Mouse (Mus musculus) hindbrain, embryonic 16.5 days (tissue): ENCODE measurements around the gene Rangap1. TPM values are rescaled to one million over a fixed set of nuclear protein-coding genes. Genes with fewer than 3 reads are reported as not detected.

Experiments used
- ATAC-seq: fragments of 200-750 bp; cut with Nextera tagmentation; 2 replicates; pipeline ENCODE4 v1.8.0; 2017; ENCODE audit warnings: moderate TSS enrichment, moderate library complexity
- H3K27ac ChIP-seq: fragments of 300-500 bp; sonication (generic); 2 replicates; pipeline ENCODE4 v1.5.1; 2014; ENCODE audit warnings: low read depth, mild to moderate bottlenecking, control low read depth, low read length, moderate library complexity
- H3K27me3 ChIP-seq: fragments of 300-500 bp; sonication (generic); replicated peaks from 2 replicates; pipeline ENCODE4 v1.6.1; 2014; ENCODE audit warnings: low read length; ENCODE audit not compliant: control insufficient read depth, insufficient read depth
- H3K36me3 ChIP-seq: fragments of 300-500 bp; sonication (generic); 2 replicates; pipeline ENCODE4 v1.6.1; 2014; ENCODE audit warnings: mild to moderate bottlenecking, low read length, moderate library complexity, mixed read lengths; ENCODE audit not compliant: control insufficient read depth, insufficient read depth
- H3K4me1 ChIP-seq: fragments of 300-500 bp; sonication (generic); 2 replicates; pipeline ENCODE4 v1.6.1; 2014; ENCODE audit warnings: low read depth, low read length; ENCODE audit not compliant: control insufficient read depth, insufficient read depth
- H3K4me2 ChIP-seq: fragments of 300-500 bp; sonication (generic); 2 replicates; pipeline ENCODE4 v1.6.1; 2014; ENCODE audit warnings: mild to moderate bottlenecking, low read length, control low read depth, moderate library complexity
- H3K4me3 ChIP-seq: fragments of 300-500 bp; sonication (generic); 2 replicates; pipeline ENCODE4 v1.5.1; 2014; ENCODE audit warnings: mild to moderate bottlenecking, low read length, control low read depth, moderate library complexity
- H3K9ac ChIP-seq: fragments of 300-500 bp; sonication (generic); 2 replicates; pipeline ENCODE4 v1.6.1; 2014; ENCODE audit warnings: low read depth, mild to moderate bottlenecking, control low read depth, low read length, moderate library complexity
- H3K9me3 ChIP-seq: fragments of 300-500 bp; sonication (generic); 2 replicates; pipeline ENCODE4 v1.6.1; 2014; ENCODE audit warnings: mild to moderate bottlenecking, low read length, moderate library complexity; ENCODE audit not compliant: control insufficient read depth
- WGBS: fragments of 180-500 bp; shearing (Covaris S2); extraction: QIAGEN DNeasy Blood & Tissue Kit; methylation state at CpG from one replicate; pipeline ENCODE4 v1.1.7; 2014; 5-methylcytosine and 5-hydroxymethylcytosine counted together
- polyA plus RNA-seq: library from polyadenylated mRNA; unstranded; fragments of >200 nt; fragmentation: Nextera tagmentation; extraction: Ambion mirVana; gene quantifications from 2 replicates; pipeline ENCODE4 v1.2.1, GENCODE M21; 2015

Rangap1 gene
- polyA plus RNA-seq, 1 experiment from 2014 or later = 165 TPM

GRCm38 (mm10) chr15:81661701-81662100, 83.6 kb downstream of the Rangap1 start:
- H3K4me2 ChIP-seq = no peak overlapping the region
- peaks cover 8% of the 10 kb centered on the region for H3K4me1 ChIP-seq
- no peaks in the 10 kb centered on the region for H3K9me3 ChIP-seq
- whole genome bisulfite sequencing = 98% methylated on average over 2 of the region's 2 CpGs
- no peak overlapping the region for H3K27ac ChIP-seq
- H3K4me3 ChIP-seq = no peak overlapping the region
- H3K36me3 ChIP-seq = no peaks in the 10 kb centered on the region
- H3K27me3 ChIP-seq = no peaks in the 10 kb centered on the region
- H3K9ac ChIP-seq = no peak overlapping the region
- no peak for ATAC-seq

Other genes starting within 250 kb of the Rangap1 start
- 17.3 and 21.4 TPM in 2 replicates for gene Ep300, start 160.2 kb downstream of the Rangap1 start, polyA plus RNA-seq
- gene L3mbtl2, start 81.6 kb downstream of the Rangap1 start, polyA plus RNA-seq = 30.3 and 32.9 TPM in 2 replicates
- gene Chadl, start 48.2 kb downstream of the Rangap1 start, polyA plus RNA-seq = 39.2 and 42.2 TPM in 2 replicates
- 39.3 and 49.6 TPM in 2 replicates for gene Zc3h7b, start 473 bp downstream of the Rangap1 start, polyA plus RNA-seq
- 22.9 and 23.1 TPM in 2 replicates for gene Tef, start 56.9 kb upstream of the Rangap1 start, polyA plus RNA-seq
- 15.7 and 18.4 TPM in 2 replicates for gene Tob2, start 113.3 kb upstream of the Rangap1 start, polyA plus RNA-seq
- gene Phf5a, start 126.4 kb upstream of the Rangap1 start, polyA plus RNA-seq = 118 and 122 TPM in 2 replicates
- 333 and 346 TPM in 2 replicates for gene Aco2, start 126.8 kb upstream of the Rangap1 start, polyA plus RNA-seq
- 88.2 and 105 TPM in 2 replicates for gene Polr3h, start 180.7 kb upstream of the Rangap1 start, polyA plus RNA-seq
- 287 and 292 TPM in 2 replicates for gene Csdc2, start 191.2 kb upstream of the Rangap1 start, polyA plus RNA-seq
- gene Pmm1, start 215.4 kb upstream of the Rangap1 start, polyA plus RNA-seq = 122 and 142 TPM in 2 replicates
- not detected in 2 replicates for gene 1700029P11Rik, start 235.0 kb upstream of the Rangap1 start, polyA plus RNA-seq
- gene Xrcc6, start 242.3 kb upstream of the Rangap1 start, polyA plus RNA-seq = 44.4 and 48.9 TPM in 2 replicates